Mouse (Mus musculus): ENCODE measurements around the gene Scaper. TPM values are rescaled to one million over a fixed set of nuclear protein-coding genes. Genes with fewer than 3 reads are reported as not detected.

Scaper gene
- total RNA-seq, 2 experiments from 2014 or later: 1.9 to 5.1 TPM

GRCm38 (mm10) chr9:55542366-55543325 lies 395.3 kb downstream of the Scaper start:
- ATAC-seq (replicated peaks; ENCODE audit: low FRiP score, poor library complexity, severe bottlenecking): no peak

- ATAC-seq (replicated peaks; ENCODE audit: low FRiP score, poor library complexity, severe bottlenecking): no peak
Measured at GRCm38 (mm10) chr9:55541681-55542365, 396.1 kb downstream of the Scaper start.

GRCm38 (mm10) chr9:55540888-55541287 lies 397.0 kb downstream of the Scaper start:
- ATAC-seq (replicated peaks; ENCODE audit: low FRiP score, poor library complexity, severe bottlenecking): no peak

- ATAC-seq (replicated peaks; ENCODE audit: low FRiP score, poor library complexity, severe bottlenecking): no peak
Measured at GRCm38 (mm10) chr9:55540391-55540770, 397.5 kb downstream of the Scaper start.

- ATAC-seq (replicated peaks; ENCODE audit: low FRiP score, poor library complexity, severe bottlenecking): no peak
Measured at GRCm38 (mm10) chr9:55539661-55540390, 398.1 kb downstream of the Scaper start.

GRCm38 (mm10) chr9:55539006-55539405 lies 398.9 kb downstream of the Scaper start:
- no peak for ATAC-seq (replicated peaks; ENCODE audit: low FRiP score, poor library complexity, severe bottlenecking)

GRCm38 (mm10) chr9:55538377-55538776 lies 399.5 kb downstream of the Scaper start, which contains the start of gene Isl2:
Gene Isl2 (plus strand): TSS chr9:55538672.
- ATAC-seq (replicated peaks; ENCODE audit: low FRiP score, poor library complexity, severe bottlenecking): no peak

- ATAC-seq (replicated peaks; ENCODE audit: low FRiP score, poor library complexity, severe bottlenecking): peak; percentile 57; the same call in 1 of the 2 replicates
Measured at GRCm38 (mm10) chr9:55535907-55536306, 402.0 kb downstream of the Scaper start.

GRCm38 (mm10) chr9:55525716-55526115 lies 412.2 kb downstream of the Scaper start:
- peak; percentile 65 for ATAC-seq (replicated peaks; ENCODE audit: low FRiP score, poor library complexity, severe bottlenecking)

- peak; percentile 98 for ATAC-seq (replicated peaks; ENCODE audit: low FRiP score, poor library complexity, severe bottlenecking)
Measured at GRCm38 (mm10) chr9:55512027-55512543, 425.8 kb downstream of the Scaper start, which contains the start of gene Etfa. Gene Etfa (minus strand): TSS chr9:55512243.

GRCm38 (mm10) chr9:55511521-55511993 lies 426.4 kb downstream of the Scaper start:
- peak; percentile 64 for ATAC-seq (replicated peaks; ENCODE audit: low FRiP score, poor library complexity, severe bottlenecking)

GRCm38 (mm10) chr9:55510651-55511235 lies 427.2 kb downstream of the Scaper start:
- ATAC-seq (replicated peaks; ENCODE audit: low FRiP score, poor library complexity, severe bottlenecking): no peak

- no peak for ATAC-seq (replicated peaks; ENCODE audit: low FRiP score, poor library complexity, severe bottlenecking)
Measured at GRCm38 (mm10) chr9:55509731-55510130, 428.2 kb downstream of the Scaper start.

- ATAC-seq (replicated peaks; ENCODE audit: low FRiP score, poor library complexity, severe bottlenecking): no peak
Measured at GRCm38 (mm10) chr9:55508701-55509100, 429.2 kb downstream of the Scaper start.

GRCm38 (mm10) chr9:55507922-55508321 lies 430.0 kb downstream of the Scaper start:
- no peak for ATAC-seq (replicated peaks; ENCODE audit: low FRiP score, poor library complexity, severe bottlenecking)
